Mouse (Mus musculus) yolk sac, embryonic 10.5 days (tissue): ENCODE results near the gene Mapk1ip1.

Experiments used
- DNase-seq: peaks from one replicate; pipeline ENCODE4 v3.0.0-alpha.2; 2017; ENCODE audit warnings: low spot score

The Mapk1ip1 gene

DNA sequence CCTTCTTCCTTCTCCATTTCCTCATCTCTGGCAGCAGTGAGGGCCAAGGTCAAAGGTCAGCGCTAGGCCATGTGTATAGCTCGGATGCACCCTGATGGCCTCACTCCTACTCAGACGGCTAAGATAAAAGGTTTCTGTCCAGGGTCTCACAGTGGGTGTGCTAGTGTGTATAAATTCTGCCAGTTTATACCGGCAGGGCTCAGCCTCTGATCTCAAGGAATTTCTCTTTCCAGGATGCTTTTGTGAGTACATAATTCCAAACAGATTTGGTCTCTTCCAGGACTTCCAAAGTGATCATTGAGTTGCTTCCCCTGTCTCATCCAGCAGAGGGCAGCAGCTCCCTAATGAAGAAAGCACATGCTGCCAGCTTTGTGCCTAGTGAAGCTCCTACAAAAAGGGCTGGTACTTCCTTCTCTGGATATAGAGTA is 5.5 kb downstream of the Mapk1ip1 start:
- DNase-seq = peak; percentile 74

GRCm38 (mm10) chr7:138835028-138835427 is 11.0 kb downstream of the Mapk1ip1 start:
- no peak for DNase-seq

- no peak for DNase-seq
Observed at GRCm38 (mm10) chr7:138827812-138828211, 18.3 kb downstream of the Mapk1ip1 start.

GRCm38 (mm10) chr7:138824995-138825756 is 20.9 kb downstream of the Mapk1ip1 start:
- no peak for DNase-seq

GRCm38 (mm10) chr7:138824423-138824822 is 21.6 kb downstream of the Mapk1ip1 start:
- no peak for DNase-seq

DNA sequence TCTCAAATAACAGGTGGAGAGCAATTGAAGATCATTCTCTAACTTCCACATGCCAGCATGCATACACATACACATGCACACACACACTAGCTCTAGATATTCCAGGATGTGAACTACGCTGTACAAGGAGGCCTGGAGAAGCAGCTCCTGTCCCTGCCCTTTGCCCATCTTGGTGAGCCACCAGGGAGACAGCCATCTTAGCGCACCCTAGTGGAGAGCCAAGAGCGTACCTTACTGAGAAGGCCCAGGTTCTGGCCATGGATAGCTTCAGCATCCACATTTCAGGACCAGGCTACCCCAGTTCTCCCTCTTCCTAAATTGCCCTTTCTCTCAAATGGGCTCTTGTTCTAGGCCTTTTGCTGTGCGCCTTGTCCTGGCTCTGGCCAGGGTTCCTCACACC is 27.8 kb downstream of the Mapk1ip1 start:
- no peak for DNase-seq

GRCm38 (mm10) chr7:138813213-138813875 is 32.7 kb downstream of the Mapk1ip1 start:
- DNase-seq = no peak

GRCm38 (mm10) chr7:138807146-138807545 is 38.9 kb downstream of the Mapk1ip1 start:
- no peak for DNase-seq

GRCm38 (mm10) chr7:138803386-138803785 is 42.7 kb downstream of the Mapk1ip1 start:
- DNase-seq = peak; percentile 38

DNA sequence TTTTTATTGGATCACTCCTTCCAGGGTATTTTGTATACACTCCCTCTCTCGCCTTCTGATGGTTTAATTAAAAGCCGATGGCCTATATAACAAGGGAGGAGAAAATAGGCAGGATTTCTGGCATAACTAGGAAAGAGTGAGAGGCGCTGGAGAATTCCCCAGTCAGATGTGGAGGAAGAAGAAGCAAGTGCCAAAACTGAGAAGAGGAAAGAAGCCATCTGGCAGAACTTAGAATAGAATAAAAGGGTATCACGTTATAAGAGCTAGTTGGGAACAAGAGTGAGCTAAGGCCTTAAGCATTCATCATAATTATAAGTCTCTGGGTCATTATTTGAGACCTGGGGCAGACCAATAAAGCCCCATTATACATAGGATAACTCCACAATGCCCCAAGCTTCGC is 58.0 kb downstream of the Mapk1ip1 start:
- no peak for DNase-seq
